Mouse (Mus musculus): ENCODE measurements around the gene Prkn.

Gene Prkn

GRCm38 (mm10) chr17:11541928-11542623, 701.9 kb downstream of the Prkn start:
- DNase-seq = no peak

DNA sequence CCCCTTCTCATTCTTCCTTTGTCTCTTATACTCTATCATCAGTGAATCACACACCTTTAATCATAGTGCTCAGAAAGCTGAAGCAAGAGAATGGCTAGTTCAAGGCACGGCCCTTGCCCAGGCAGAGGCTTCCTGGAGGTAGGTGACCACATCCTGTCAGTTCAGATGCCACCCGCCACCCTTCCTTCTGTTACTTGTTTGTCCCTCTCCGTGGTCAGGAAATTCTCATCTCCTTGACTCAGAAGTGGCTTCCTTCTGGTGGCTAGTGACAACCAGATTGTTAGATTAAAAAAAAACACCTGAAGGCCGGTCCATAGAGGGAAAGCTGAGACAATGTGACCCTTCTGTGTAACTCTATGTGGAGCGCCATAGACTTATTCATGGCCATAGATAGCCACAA, 710.4 kb downstream of the Prkn start:
- DNase-seq = no peak

DNA sequence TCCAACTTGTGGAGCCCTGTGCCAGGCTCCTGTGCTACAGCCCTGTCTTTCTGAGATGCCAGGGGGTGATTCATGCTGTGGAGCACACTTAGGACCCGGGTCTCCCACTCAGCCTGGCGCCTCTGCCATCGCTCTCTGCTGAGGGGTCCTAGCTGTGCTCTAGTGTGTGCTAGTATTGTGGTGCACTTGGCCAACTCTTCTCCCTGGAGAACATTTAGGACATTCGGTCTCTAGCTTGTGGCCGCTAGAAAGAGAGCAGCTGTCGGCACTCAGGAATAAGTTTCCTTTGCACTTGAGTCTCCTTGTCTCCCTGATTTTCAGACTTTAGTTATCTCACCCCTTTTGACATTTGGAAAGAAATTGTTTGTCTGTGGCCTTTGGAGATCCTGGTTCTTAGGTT, 725.5 kb downstream of the Prkn start:
- DNase-seq = no peak

DNA sequence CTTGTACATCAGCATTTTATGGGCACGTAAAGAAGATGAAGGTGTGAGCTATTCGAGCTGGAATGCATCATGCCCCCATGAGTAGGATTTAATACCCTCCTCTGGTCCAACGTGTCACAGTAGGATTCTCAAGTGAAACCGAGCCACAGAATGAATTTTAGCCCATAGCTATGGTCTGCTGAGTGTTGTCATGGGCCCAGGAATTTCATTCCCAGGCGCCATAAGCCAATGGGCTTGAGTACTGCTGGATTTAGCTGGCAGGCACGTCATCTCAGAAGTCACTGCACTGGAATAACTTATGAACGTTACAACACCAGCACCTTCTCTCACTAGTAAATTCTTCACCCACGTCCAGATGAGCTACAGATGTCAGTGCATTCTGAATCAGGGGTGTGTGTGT, 730.2 kb downstream of the Prkn start:
- no peak for DNase-seq

GRCm38 (mm10) chr17:11573666-11574065, 733.5 kb downstream of the Prkn start:
- DNase-seq = no peak

DNA sequence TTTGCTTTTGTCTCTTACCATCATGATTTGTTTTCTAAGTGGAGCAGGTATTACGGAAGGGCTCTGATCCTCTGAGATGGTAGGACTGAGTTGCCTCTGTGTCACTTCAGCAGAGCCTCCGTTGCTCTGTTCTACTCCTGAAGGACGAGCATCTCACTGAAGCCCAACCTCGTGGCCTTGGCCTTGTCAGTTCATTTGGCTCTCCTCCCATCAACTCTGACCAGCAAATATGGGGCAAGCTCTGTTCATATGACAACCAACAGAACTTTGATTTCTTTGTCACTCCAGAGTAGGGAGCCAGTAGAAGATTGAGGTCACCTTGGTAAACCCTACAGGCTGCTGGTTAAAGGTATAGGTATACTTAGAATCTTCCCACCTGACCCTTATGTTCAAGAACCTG, 745.3 kb downstream of the Prkn start:
- no peak for DNase-seq

- no peak for DNase-seq
Measured at GRCm38 (mm10) chr17:11607931-11608330, 767.7 kb downstream of the Prkn start.

- peak in 1 of 2 experiments; percentile 28 for DNase-seq
Measured at GRCm38 (mm10) chr17:11611459-11611858, 771.3 kb downstream of the Prkn start.

DNA sequence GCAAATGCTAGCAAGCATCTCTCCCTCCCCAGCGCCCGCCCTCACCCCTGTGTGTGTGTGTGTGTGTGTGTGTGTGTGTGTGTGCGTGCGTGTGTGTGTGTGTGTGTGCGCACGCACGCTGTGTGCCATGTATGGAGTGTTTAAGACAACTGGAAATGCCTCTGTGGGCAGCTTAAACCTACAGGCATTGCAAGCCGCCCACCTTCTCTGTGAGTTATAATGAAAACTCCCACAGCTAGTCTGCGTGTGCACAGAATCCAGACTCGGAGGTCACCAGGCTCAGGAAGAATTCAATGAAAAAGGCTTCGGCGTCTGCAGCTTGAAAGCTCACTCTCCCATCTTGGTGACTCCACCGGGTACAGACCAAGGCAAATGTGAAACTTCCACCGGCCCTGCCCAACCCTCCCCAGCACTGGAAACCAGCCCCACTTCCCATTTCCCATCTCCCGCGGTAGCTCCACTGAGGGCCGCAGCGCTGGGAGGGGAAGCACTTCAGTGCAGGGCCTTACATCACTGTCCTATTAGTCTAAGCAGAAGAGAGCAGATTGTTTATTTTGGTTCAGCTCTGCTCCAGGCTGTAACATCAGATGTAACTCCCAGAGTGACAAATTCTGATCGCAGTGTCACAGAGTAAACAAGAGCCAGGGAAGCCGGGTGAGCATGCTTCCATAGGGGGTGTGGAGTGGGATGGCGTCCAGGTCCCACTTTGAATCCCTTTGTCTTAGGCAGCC, 772.8 kb downstream of the Prkn start:
- peak in 1 of 2 experiments; percentile 4 for DNase-seq

GRCm38 (mm10) chr17:11617552-11617951, 777.4 kb downstream of the Prkn start:
- no peak for DNase-seq

- no peak for DNase-seq
Measured at GRCm38 (mm10) chr17:11618886-11619590, 778.9 kb downstream of the Prkn start.

DNA sequence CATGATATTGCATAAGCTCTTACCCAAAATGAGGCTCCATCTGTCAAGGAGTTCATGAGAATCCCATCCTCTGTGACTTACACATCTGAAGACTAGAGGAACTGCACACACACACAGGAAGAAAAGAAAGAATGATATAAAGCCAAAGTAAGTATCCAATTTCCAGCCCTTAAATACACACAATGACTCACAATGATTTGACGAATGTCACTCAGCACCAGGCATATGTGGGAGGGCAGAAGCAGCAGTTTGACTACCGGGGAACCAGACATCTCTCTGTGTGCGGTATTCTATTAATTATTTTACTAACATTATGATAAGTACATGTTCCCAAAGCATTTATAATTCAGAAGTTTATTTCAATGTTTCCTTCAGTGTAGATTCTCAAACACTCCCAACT, 780.6 kb downstream of the Prkn start:
- no peak for DNase-seq

- no peak for DNase-seq
Measured at GRCm38 (mm10) chr17:11621492-11621891, 781.3 kb downstream of the Prkn start.

DNA sequence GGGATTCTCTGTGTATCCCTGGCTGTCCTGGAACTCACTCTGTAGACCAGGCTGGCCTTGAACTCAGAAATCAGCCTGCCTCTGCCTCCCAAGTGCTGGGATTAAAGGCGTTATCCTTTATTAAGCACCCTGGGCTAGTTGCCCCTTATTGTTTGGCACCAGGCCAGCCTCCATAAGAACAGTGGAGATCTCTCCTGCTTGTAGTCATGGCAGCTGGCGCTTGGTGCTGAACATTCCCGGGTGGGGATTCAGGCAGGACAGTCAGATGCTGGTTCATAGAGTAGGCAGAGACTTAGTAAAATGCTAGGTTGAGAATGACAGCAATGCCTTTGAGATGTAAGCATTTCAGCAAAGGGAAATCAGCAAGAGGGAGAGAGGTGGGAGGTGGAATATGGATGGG, 786.1 kb downstream of the Prkn start:
- DNase-seq = no peak

DNA sequence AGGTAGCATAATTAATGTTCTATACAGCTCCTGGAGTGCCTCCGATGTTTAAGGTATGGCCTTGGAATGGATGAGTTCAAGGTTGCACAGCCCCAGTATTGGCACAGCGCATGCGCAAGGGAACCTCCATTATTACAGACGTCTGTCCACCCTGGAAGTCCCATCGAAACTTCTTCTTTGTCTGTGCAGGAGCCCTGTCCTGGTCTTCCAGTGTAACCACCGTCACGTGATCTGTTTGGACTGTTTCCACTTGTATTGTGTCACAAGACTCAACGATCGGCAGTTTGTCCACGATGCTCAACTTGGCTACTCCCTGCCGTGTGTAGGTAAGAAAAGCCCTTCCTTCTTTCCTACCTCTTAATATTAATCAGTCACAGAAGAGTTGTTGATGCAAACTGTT, 794.9 kb downstream of the Prkn start:
- no peak for DNase-seq

DNA sequence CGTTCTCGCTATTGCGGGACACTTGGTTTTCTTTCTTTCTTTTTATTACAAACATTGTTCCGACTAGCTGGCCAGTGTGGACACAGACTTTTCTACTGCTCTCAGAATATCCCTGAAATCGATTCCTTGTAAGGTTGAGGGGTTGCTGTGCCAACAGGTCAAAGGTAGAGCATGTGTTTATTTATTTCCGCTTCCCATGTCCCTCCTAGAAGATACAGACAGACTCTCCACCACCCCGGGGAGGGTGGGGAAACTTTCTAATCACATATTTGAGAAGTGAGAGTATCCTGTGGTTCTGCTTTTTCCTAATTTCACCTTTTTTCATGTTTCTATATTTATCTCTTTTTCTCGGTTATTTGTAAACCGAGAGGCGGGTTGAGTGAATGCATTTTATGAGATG, 797.5 kb downstream of the Prkn start:
- DNase-seq = no peak

DNA sequence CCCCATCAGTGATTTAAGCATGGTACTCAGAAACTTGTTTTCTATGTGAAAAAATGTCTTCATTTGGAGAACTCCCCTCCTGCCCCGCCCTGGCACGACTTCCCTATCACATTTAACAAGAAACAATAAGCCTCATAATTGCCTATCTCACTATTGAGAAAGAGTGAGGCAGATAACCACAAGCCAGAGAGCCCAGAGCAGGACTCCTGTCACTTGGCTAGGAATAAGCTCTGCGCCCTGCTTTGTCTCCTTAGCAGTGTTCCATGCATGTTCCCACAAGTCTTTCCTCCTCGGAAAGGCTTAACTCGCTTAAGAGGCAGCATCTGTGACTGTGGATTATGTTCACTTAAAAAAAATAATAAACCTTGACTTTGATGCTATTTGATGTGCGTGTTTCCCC, 798.3 kb downstream of the Prkn start:
- DNase-seq = no peak

DNA sequence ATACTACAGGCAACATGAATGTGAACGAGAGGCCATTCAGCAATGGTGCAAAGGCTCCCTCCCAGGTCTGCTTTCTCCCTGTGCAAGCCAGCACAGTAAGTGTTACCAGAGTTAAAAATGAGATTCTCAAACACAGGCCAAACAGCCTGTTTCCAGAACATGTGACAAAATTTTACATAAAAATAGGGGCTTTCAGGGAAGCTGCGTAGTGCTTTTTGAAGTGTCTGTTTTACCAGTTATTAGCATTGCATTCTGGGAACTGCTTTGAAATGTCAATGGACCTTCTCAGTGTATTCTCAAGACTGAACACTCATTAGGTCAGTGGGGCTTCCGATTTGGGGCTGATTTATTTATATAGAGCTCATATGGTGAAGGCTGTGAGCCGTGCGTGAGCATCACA, 799.6 kb downstream of the Prkn start:
- DNase-seq = no peak

DNA sequence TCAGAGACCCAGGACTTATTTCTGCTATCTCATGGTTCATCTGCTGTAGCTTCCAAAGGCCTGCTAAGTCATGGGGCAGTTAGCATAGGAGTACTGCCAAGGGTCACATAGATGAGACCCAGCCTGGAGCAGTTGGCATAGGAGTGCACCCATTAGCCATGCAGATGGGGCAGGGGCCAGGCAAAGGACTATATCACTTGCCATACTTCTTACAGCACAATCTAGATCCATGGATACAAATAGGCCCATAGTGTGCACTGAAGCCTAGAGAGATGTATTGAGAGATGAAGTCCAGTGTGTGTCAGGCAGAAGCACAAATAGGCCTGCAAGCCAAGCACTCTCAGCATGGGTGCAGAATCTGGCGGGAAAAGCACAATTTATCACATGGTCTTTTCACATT, 802.1 kb downstream of the Prkn start:
- no peak for DNase-seq

DNA sequence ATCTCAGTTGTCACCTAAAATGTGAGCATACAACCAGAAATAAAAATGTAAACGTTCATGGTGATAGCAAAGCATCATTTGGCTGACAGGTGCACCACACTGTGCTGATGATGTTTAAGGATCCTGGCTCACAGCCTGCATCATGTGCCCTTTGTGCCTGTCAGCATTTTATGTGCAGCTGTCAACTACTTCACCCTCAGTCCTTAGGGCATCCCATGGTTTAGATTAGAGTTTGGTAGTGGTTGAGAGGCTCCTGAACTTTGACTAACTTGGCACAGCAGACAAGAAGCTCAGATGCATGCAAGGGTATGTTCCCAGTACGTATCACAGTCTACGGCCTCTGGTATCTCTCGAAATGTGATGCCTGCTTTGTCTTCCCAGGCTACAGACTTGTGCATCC, 803.8 kb downstream of the Prkn start:
- no peak for DNase-seq

GRCm38 (mm10) chr17:11644873-11645464, 804.8 kb downstream of the Prkn start:
- no peak for DNase-seq

DNA sequence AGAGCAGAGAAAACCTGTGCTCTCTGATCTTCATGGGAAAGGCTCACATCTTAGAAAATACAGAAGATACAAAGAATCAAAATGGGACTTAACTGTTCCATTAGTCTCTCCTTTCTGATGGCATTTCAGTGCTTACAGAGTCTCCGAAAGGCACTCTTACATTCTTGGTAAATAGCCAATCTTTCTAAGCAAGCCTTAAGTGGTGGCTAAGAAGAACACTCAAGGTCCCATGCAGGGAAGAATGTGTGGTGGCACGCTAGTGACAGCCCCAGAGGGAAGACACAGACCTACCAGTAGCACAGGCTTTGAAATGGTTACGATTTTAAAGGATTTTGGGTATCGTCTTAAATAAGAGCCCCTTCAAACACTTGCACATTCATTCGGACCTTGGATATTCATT, 816.2 kb downstream of the Prkn start:
- DNase-seq = no peak

- no peak for DNase-seq
Measured at GRCm38 (mm10) chr17:11656878-11657277, 816.7 kb downstream of the Prkn start.

DNA sequence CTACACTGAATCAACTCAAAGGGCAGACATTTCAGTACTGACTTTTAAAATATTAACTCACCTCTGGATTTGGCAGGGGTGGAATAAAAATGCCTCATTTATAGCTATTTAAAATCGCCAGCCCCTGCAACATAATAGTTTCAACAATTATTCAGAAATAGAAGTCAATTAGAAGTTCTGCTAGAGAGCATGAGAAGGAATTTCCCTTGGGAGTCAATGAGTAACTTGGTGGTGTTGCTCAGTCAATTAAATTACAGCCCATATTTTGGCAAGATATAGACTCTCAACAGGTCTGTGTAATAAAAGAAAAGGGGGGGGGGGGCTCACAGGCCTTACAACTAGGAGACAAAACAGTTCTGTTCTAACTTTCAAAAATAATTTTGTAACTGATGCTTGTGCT, 821.7 kb downstream of the Prkn start:
- no peak for DNase-seq

Measured in spleen, adult 18-20 months (tissue).